Mouse (Mus musculus) hindbrain, embryonic 10.5 days (tissue): ENCODE data around the gene Atxn1. TPM values are rescaled to one million over a fixed set of nuclear protein-coding genes. Genes with fewer than 3 reads are reported as not detected.

Source experiments
- DNase-seq: peaks from one replicate; pipeline ENCODE4 v3.0.0-alpha.2; 2017; ENCODE audit warnings: low spot score
- H3K27ac ChIP-seq: fragments of 300-500 bp; sonication (generic); 2 replicates; pipeline ENCODE4 v1.5.1; 2016; ENCODE audit warnings: mild to moderate bottlenecking, moderate library complexity
- H3K27me3 ChIP-seq: fragments of 300-500 bp; sonication (generic); 2 replicates; pipeline ENCODE4 v1.6.1; 2016; ENCODE audit warnings: mild to moderate bottlenecking; ENCODE audit not compliant: poor library complexity, insufficient read depth, severe bottlenecking
- H3K36me3 ChIP-seq: fragments of 300-500 bp; sonication (generic); 2 replicates; pipeline ENCODE4 v1.6.1; 2016; ENCODE audit warnings: mild to moderate bottlenecking, moderate library complexity
- H3K4me1 ChIP-seq: fragments of 300-500 bp; sonication (generic); replicated peaks from 2 replicates; pipeline ENCODE4 v1.6.1; 2016; ENCODE audit warnings: mild to moderate bottlenecking
- H3K4me3 ChIP-seq: fragments of 300-500 bp; sonication (generic); 2 replicates; pipeline ENCODE4 v1.5.1; 2016; ENCODE audit warnings: mild to moderate bottlenecking, moderate library complexity
- H3K9me3 ChIP-seq: fragments of 300-500 bp; sonication (generic); 2 replicates; pipeline ENCODE4 v1.6.1; 2016; ENCODE audit warnings: mild to moderate bottlenecking, moderate library complexity
- WGBS: fragments of 180-500 bp; shearing (Covaris S2); methylation state at CpG from one replicate; pipeline ENCODE4 v1.1.7; 2016; 5-methylcytosine and 5-hydroxymethylcytosine counted together
- polyA plus RNA-seq: library from polyadenylated mRNA; unstranded; fragments of >200 nt; fragmentation: Nextera tagmentation; extraction: Ambion mirVana; gene quantifications from 2 replicates; pipeline ENCODE4 v1.2.1, GENCODE M21; 2016

Gene Atxn1
- polyA plus RNA-seq, 1 experiment from 2014 or later, result 2.4 TPM

DNA sequence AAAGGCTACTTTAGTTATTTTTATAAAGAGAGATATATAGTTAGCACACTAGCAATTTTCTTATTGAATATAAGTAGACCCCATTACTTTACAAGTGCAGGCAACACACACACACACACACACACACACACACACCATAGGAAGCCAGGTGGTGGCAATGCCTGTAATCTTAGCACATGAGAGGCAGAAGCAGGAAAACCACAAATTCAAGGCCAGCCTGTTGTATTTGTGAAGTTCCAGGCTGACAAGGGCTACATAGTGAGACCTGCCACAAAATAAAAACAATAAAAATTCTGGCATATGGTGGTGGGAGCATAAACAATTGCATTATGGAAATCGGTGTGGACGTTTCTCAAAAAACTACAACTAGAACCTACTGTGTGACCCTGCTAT is 88.4 kb downstream of the Atxn1 start:
- H3K27ac ChIP-seq, result no peak overlapping the region
- no peaks in the 10 kb centered on the region for H3K36me3 ChIP-seq
- no peak overlapping the region for H3K4me3 ChIP-seq
- 92% methylated on average over 2 of the region's 2 CpGs for WGBS
- H3K9me3 ChIP-seq, result no peaks in the 10 kb centered on the region
- H3K4me1 ChIP-seq, result peaks cover 35% of the 10 kb centered on the region
- H3K27me3 ChIP-seq, result peaks cover 6% of the 10 kb centered on the region; the same call in 1 of the 2 replicates
- no peak for DNase-seq

DNA sequence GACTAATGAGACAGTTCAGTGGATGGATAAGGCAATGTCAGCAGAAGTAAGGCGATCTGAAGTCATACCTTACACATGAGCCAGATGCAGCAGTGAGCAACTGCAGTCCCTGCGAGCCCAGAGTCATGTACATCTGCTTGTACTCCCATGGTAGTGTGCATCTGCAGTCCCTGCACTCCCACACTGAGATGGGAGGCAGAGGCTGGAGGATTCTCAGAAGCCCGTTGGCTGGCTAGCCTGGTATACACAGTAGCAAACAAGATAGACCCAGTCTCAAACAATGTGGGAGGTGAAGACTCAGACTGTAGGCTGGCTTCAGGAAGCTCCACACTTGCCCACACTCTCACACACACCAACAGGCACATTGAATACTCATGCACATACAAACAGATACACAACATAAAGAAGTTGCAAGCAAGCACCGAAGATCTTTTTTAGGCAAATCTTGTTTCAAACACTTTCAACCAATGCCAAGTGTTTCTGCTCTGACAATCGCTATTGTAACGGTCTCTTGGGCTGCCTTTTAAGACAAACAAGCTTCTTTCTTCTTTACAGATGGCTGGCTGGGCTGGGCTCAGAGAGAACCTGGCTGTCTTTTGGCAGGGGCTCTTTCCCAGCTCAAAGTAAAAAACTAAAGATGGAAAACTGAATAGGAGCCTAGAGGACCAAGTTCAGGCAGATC is 89.0 kb downstream of the Atxn1 start:
- no peaks in the 10 kb centered on the region for H3K9me3 ChIP-seq
- 77% methylated on average over 6 of the region's 6 CpGs for WGBS

DNA sequence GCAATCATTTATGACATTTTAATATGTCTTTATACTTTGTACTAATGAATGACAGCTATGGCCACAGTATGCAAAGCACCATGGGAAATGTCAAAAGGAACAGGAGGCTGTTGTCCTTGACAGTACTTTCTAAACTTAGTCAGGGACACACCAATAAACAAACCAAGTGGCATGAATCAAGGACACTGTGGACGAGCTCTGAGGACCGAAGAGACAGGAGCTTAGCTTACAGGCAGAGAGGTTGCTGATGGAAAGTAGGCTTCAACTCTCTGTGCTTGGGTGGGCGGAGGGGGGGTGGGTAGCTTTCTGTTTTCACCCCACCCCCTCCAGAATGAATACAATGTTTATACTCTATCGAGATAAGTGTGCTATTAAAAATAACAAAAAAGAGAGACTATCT is 90.6 kb downstream of the Atxn1 start:
- no peak overlapping the region for H3K27ac ChIP-seq
- peaks cover 14% of the 10 kb centered on the region for H3K4me1 ChIP-seq
- WGBS, result 91% methylated on average over 4 of the region's 4 CpGs
- peaks cover 3% of the 10 kb centered on the region; the same call in 1 of the 2 replicates for H3K27me3 ChIP-seq
- H3K4me3 ChIP-seq, result no peak overlapping the region
- H3K36me3 ChIP-seq, result no peaks in the 10 kb centered on the region
- H3K9me3 ChIP-seq, result no peaks in the 10 kb centered on the region
- no peak for DNase-seq

More for the DNA sequence above, 89.0 kb downstream of the Atxn1 start:
- no peak for DNase-seq
- Histone ChIP-seq H3K27ac (no peak overlapping the region), H3K36me3 (no peaks in the 10 kb centered on the region), H3K27me3 (peaks cover 6% of the 10 kb centered on the region; the same call in 1 of the 2 replicates), H3K4me3 (no peak overlapping the region), H3K4me1 (peaks cover 30% of the 10 kb centered on the region)

DNA sequence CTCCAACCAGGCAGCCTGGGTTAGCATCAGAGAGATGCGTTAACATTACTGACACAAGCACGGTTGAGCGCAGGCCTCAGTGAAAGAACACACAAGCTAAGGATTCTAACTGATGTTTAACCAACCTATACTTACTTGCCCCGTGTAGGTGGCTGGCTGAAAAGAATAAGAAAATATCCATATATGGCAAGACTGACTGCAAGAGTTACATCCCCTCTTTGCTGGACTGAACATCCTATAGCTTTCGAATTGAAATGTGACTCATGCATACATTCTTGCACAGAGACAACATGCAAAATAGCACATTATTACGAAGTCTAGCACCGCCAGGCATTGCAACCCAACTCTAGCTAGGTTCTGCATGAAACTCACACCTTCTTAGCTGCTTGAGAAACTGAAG is 91.8 kb downstream of the Atxn1 start:
- Histone ChIP-seq H3K27ac (no peak overlapping the region), H3K4me3 (no peak overlapping the region), H3K27me3 (0 out of 2 replicates have a peak, but pooled peaks cover 3% of the 10 kb centered on the region), H3K9me3 (no peaks in the 10 kb centered on the region), H3K36me3 (no peaks in the 10 kb centered on the region), H3K4me1 (peaks cover 11% of the 10 kb centered on the region)
- DNase-seq, result no peak
- 95% methylated on average over 7 of the region's 7 CpGs for WGBS

DNA sequence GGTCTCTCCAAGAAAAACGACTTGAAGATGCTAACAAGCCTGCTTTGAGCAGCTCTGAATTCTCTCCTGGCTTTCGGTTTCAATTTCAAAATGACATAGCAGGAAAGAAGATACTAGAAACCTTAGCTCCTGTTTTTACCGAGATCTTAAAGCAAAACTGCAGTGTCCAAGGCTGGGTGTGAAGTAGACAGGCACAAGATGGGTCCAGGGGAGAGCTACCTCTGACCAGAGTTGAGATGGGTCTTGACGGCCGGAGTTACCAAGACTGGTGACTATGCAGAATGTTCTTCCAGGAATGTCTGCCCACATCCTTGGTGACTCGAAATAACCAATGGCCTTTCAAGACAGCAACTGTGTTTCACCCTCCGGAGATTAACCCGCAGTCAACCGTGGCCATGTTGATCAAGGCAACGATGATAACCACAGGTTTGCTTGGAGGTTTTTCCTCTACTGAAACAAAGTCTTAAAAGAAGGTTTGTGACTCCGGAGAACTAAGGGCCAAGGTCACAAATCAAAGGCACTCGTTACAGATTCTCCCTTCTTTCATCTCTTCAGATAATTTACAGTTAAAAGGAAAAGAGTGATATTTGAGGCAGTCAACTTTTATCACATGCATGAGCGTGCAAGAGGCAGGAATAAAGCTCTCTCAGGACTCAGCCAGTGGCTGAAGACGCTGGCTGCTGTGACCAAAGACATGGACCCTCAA is 92.6 kb downstream of the Atxn1 start:
- DNase-seq, result no peak
- Histone ChIP-seq H3K27me3 (0 out of 2 replicates have a peak, but pooled peaks cover under 1% of the 10 kb centered on the region), H3K4me3 (no peak overlapping the region), H3K36me3 (no peaks in the 10 kb centered on the region), H3K4me1 (peaks cover 11% of the 10 kb centered on the region), H3K27ac (no peak overlapping the region), H3K9me3 (no peaks in the 10 kb centered on the region)
- 85% methylated on average over 14 of the region's 14 CpGs for WGBS

DNA sequence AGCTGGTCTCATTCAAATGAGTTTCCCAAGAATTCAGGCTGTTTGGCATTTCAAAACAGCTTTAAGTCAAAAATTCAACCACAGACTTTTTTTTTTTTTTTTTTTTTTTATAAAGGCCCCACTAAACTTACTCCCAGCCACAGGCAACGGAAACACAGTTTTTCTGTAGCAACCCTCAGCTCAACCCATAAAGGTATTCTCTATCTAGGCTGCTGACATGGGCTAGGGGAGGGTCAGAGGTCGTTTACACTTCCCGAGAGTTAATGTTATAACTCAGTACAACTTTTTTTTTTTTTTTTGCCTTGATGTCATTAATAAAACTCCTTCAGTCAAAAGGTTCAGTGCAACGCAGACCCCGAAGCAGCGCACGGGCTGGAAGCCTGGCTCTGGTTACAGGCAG is 93.3 kb downstream of the Atxn1 start:
- 60% methylated on average over 7 of the region's 7 CpGs for WGBS
- Histone ChIP-seq H3K27ac (no peak overlapping the region), H3K4me3 (no peak overlapping the region), H3K9me3 (no peaks in the 10 kb centered on the region), H3K27me3 (no peaks in the 10 kb centered on the region), H3K36me3 (no peaks in the 10 kb centered on the region), H3K4me1 (peaks cover 11% of the 10 kb centered on the region)
- no peak for DNase-seq

DNA sequence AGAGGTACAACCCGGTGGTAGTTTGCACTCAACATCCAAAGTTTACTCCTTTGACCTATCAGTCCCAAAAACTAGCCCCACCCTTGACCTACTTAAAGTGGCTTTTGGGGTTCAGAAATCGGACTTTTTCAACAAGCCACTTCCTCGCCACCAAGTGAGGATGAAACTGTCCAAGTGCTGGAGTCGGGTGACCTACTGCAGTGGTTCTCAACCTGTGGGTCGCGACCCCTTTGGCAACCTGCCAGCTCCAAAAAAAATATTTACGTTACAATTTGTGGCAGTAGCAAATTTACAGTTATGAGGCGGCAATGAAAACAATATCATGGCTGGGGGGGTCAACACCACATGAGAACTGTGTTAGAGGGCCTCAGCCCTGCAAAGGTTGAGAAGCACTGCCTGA is 95.9 kb downstream of the Atxn1 start:
- Histone ChIP-seq H3K36me3 (no peaks in the 10 kb centered on the region), H3K4me1 (no peaks in the 10 kb centered on the region), H3K9me3 (no peaks in the 10 kb centered on the region), H3K27me3 (peaks cover 6% of the 10 kb centered on the region), H3K27ac (no peak overlapping the region), H3K4me3 (no peak overlapping the region)
- no peak for DNase-seq
- 80% methylated on average over 8 of the region's 8 CpGs for WGBS

DNA sequence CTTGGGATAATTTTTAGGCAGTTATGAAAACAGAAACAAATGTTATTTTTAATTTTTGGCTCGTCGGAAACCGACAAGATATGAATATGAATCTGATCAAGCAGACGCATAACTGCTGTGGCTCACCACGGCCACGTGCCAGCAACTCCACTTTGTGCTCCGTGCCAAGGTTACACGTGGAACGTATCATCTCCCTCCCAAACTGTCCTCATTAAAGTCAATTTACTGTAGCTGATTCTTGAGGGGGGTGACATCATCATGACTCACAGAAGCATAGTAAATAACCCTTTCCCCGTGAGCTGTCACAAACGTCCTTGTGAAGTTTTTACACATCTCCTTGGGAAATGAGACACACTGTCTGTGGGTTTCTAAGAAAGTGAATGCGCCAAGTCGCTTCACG is 97.5 kb downstream of the Atxn1 start:
- 92% methylated on average over 14 of the region's 14 CpGs for WGBS
- Histone ChIP-seq H3K27ac (no peak overlapping the region), H3K4me1 (no peaks in the 10 kb centered on the region), H3K27me3 (peaks cover 17% of the 10 kb centered on the region), H3K4me3 (no peak overlapping the region), H3K36me3 (no peaks in the 10 kb centered on the region), H3K9me3 (no peaks in the 10 kb centered on the region)
- DNase-seq, result no peak

DNA sequence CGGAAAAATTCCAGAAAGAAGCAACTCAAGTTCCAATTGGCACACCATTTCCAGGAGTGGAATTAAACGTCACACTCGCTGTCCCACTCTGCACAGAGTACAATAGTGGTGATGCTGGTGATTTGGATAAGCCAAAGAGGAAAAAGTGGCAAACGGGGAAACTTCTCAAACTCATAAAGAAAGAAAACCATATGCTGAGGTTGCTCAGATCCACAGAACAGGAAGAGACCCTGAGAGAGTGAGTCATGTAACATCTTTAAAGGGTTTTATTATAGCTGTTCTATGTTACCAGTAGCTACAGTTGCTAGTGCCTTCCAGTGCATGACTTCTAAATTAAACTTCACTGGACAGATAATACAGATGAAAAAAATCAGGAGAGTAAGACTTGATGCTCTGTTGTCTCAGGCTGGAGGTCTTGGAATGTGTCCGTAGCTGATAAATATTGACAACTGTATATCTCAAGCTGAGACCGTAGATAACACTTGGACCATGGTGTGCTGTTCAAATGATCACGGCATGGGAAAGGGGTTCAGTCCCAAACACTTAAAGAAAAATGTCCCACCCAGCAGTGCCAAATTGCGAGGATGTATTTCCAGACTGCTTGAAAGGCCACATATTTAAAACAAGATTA is 98.1 kb downstream of the Atxn1 start:
- 91% methylated on average over 8 of the region's 8 CpGs for WGBS
- Histone ChIP-seq H3K27me3 (peaks cover 17% of the 10 kb centered on the region), H3K4me3 (no peak overlapping the region), H3K36me3 (no peaks in the 10 kb centered on the region), H3K4me1 (peaks cover 2% of the 10 kb centered on the region; the same call in 1 of the 2 replicates), H3K27ac (no peak overlapping the region), H3K9me3 (no peaks in the 10 kb centered on the region)
- no peak for DNase-seq

DNA sequence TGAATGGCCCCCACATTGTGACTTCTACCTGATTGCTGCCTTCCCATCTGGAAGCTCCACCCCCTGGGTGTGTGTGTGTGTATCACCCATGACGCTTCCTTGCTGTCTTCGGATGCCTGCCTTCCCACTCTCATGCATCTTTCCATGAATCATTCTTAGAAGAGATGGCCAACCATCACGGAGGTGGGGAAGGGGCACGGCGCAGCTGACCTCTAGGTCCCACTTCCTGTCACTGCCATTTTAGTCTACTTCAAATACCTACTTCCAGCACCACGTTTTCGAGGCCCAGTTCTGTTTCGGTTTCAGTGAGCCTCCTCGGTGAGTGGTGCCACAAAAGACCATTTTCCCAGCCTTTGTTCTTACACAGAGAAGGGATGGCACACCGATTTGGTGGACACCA is 99.2 kb downstream of the Atxn1 start:
- 90% methylated on average over 10 of the region's 10 CpGs for WGBS
- H3K9me3 ChIP-seq, result no peaks in the 10 kb centered on the region
- no peak overlapping the region for H3K4me3 ChIP-seq
- no peaks in the 10 kb centered on the region for H3K36me3 ChIP-seq
- no peak overlapping the region for H3K27ac ChIP-seq
- H3K4me1 ChIP-seq, result peaks cover 13% of the 10 kb centered on the region
- DNase-seq, result no peak
- H3K27me3 ChIP-seq, result peaks cover 17% of the 10 kb centered on the region

DNA sequence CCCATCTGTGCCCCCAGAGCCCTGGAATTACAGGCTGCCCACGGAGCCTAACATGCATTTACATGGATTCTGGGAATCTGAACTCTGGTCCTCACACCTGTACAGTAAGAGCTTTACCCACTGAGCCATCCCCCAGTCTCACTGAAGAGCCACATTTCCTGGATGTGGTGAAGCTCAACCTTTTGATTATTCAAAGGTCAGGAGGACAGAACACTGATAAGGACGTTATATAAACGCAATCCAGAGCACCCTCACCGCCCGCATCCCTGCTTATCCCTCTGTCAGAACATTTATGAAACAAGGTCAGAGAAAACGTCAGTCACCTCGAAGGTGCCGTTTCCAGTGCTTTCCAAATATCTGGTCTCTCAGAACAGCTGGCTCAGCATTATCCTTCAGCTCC is 101.0 kb downstream of the Atxn1 start:
- no peaks in the 10 kb centered on the region for H3K36me3 ChIP-seq
- DNase-seq, result no peak
- no peaks in the 10 kb centered on the region for H3K9me3 ChIP-seq
- no peak overlapping the region for H3K4me3 ChIP-seq
- H3K27ac ChIP-seq, result no peak overlapping the region
- peaks cover 30% of the 10 kb centered on the region for H3K4me1 ChIP-seq
- WGBS, result 91% methylated on average over 8 of the region's 8 CpGs
- H3K27me3 ChIP-seq, result peaks cover 30% of the 10 kb centered on the region

DNA sequence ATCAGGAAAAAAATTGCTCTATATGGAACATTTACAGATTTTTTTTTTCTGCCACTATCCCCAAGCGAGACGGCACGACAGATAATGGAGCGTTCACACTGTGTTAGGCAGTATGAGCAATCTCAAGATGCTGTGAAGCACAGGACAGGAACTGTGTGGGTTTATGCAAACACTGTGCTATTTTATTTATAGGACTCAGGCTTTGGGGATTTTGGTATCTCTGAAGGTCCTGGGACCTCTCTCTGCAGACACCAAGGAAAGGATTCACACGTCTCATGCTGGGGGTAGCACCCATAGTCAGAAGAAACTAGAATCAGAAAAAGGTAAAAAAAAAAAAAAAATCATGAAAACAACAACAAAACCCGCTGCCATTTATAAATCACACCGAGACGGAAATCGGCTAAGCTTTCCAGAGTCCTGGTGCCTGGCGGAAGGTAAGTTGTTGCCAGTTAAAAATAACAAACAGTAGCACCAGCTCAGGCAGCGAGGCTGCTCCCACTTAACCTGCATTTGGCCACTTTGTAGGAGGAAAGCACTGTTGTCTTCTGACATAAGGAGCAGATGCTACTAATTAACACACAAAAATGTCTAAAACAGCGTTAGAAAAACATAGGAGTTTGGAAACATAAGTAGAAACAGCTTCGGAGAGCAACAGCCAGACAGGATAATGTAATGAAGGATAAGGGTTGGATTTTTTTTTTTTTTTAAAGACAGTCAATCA is 102.8 kb downstream of the Atxn1 start:
- Histone ChIP-seq H3K9me3 (no peaks in the 10 kb centered on the region), H3K27me3 (peaks cover 30% of the 10 kb centered on the region), H3K4me1 (peaks cover 31% of the 10 kb centered on the region), H3K4me3 (no peak overlapping the region), H3K27ac (no peak overlapping the region), H3K36me3 (no peaks in the 10 kb centered on the region)
- DNase-seq, result no peak
- WGBS, result 70% methylated on average over 13 of the region's 13 CpGs
